Mouse (Mus musculus): ENCODE data around the gene Gskip.

GRCm38 (mm10) chr12:105721452-105722132, 37.0 kb downstream of the Gskip start:
- TF ChIP-seq POLR2A (IDR thresholded peaks at IDR 0.05; ENCODE audit: insufficient read depth, low read depth, low read length) (no peak), CTCF (IDR thresholded peaks at IDR 0.05; ENCODE audit: insufficient read depth, low read depth, low read length) (no peak)
